Mouse (Mus musculus): ENCODE results near the gene Pcsk6.

Pcsk6 gene

GRCm38 (mm10) chr7:65940988-65941387 lies 79.5 kb downstream of the Pcsk6 start:
- DNase-seq (ENCODE audit: low spot score), result no peak

GRCm38 (mm10) chr7:65945342-65945993 lies 83.9 kb downstream of the Pcsk6 start:
- no peak for DNase-seq (ENCODE audit: low spot score)

- no peak for DNase-seq (ENCODE audit: low spot score)
These were observed 84.9 kb downstream of the Pcsk6 start for GRCm38 (mm10) chr7:65946397-65946796.

- no peak for DNase-seq (ENCODE audit: low spot score)
These were observed 87.4 kb downstream of the Pcsk6 start for GRCm38 (mm10) chr7:65948891-65949290.

GRCm38 (mm10) chr7:65954583-65954982 lies 93.0 kb downstream of the Pcsk6 start:
- no peak for DNase-seq (ENCODE audit: low spot score)

GRCm38 (mm10) chr7:65955304-65956220 lies 94.0 kb downstream of the Pcsk6 start:
- no peak for DNase-seq (ENCODE audit: low spot score)

- no peak for DNase-seq (ENCODE audit: low spot score)
These were observed 95.7 kb downstream of the Pcsk6 start for GRCm38 (mm10) chr7:65957245-65957644.

GRCm38 (mm10) chr7:65958105-65958504 lies 96.6 kb downstream of the Pcsk6 start:
- DNase-seq (ENCODE audit: low spot score), result no peak

- DNase-seq (ENCODE audit: low spot score), result no peak
These were observed 97.8 kb downstream of the Pcsk6 start for GRCm38 (mm10) chr7:65959221-65959924.

GRCm38 (mm10) chr7:65962611-65963010 lies 101.1 kb downstream of the Pcsk6 start:
- DNase-seq (ENCODE audit: low spot score), result no peak

GRCm38 (mm10) chr7:65964398-65964797 lies 102.9 kb downstream of the Pcsk6 start:
- DNase-seq (ENCODE audit: low spot score), result no peak

GRCm38 (mm10) chr7:65971301-65971700 lies 109.8 kb downstream of the Pcsk6 start:
- no peak for DNase-seq (ENCODE audit: low spot score)

GRCm38 (mm10) chr7:65977286-65977685 lies 115.8 kb downstream of the Pcsk6 start:
- DNase-seq (ENCODE audit: low spot score), result no peak

GRCm38 (mm10) chr7:65977977-65978376 lies 116.4 kb downstream of the Pcsk6 start:
- no peak for DNase-seq (ENCODE audit: low spot score)

GRCm38 (mm10) chr7:65978996-65979823 lies 117.7 kb downstream of the Pcsk6 start:
- DNase-seq (ENCODE audit: low spot score), result no peak

- no peak for DNase-seq (ENCODE audit: low spot score)
These were observed 118.5 kb downstream of the Pcsk6 start for GRCm38 (mm10) chr7:65980000-65980399.

- no peak for DNase-seq (ENCODE audit: low spot score)
These were observed 120.5 kb downstream of the Pcsk6 start for GRCm38 (mm10) chr7:65982057-65982456.

GRCm38 (mm10) chr7:65988249-65988648 lies 126.7 kb downstream of the Pcsk6 start:
- no peak for DNase-seq (ENCODE audit: low spot score)

GRCm38 (mm10) chr7:65988709-65989108 lies 127.2 kb downstream of the Pcsk6 start:
- no peak for DNase-seq (ENCODE audit: low spot score)

- DNase-seq (ENCODE audit: low spot score), result no peak
These were observed 130.8 kb downstream of the Pcsk6 start for GRCm38 (mm10) chr7:65992329-65992728.

- DNase-seq (ENCODE audit: low spot score), result no peak
These were observed 131.9 kb downstream of the Pcsk6 start for GRCm38 (mm10) chr7:65993410-65993809.
